Mouse (Mus musculus): ENCODE measurements around the gene Olfr108.

Olfr108 gene

DNA sequence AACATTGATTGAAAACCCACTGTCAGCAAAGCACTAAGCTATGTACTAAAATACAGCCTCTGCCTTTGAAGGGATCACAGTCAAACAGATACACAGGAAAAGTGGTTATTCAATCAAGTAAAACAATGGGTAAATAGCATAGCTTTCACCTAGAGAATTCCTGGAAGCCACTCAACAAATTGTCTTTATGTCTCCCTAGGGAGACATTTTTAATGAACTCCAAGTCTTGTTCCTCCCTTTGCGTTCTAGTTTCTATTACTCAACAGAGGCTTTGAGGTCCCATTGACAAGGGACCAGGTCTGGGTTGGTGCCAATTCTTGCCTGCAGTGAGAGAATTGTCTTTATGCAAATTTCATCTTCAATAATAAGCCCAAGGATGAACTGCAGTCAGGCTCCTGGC is at the start of gene Olfr108:
Olfr108 (plus strand) TSS at position 301 of the 400 bp plus-strand sequence.
- no peak for DNase-seq (ENCODE audit: extremely low spot score, low read depth, low spot score)

DNA sequence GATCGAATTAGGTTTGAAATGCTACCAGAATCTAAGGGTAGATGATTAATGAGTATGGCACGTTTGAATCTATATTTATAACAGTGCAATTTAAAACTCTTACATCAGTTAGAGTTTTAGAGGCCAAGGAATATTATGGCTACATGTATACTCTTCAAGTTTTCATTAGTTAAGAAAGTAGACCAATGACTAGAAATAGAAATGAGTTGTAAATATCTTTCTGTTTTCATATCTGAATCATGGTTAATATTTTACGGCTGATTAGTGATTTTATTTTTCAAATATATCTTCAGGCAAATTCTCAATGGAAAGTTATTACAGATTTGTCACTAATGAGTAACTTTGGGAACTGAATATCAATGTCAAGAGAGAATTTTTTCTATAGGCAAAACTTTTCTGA is 46.4 kb upstream of the Olfr108 start, which contains the start of gene Olfr107:
Olfr107 (plus strand) TSS at position 301 of the 400 bp plus-strand sequence.
- DNase-seq (ENCODE audit: extremely low spot score, low read depth, low spot score), result no peak

DNA sequence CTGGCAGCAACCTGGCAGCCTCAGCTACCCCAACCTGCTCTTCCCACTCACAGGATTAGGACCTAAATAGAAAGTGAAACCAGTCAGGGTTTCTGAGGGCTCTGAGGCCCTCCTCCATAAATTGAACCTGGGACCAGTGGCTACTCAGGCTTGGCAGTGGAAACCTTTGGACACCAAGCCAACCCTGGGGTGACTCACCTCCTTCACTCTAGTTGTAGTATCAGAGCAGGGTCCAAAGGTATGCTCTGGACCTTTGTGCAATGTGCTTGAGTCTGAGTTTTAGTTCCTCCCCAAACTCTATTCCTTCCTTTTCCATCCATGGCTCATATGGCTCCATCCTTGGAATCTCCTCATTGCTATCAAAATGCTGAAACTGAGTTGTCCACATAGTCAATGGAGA is 31.9 kb upstream of the Olfr108 start:
- no peak for DNase-seq (ENCODE audit: extremely low spot score, low read depth, low spot score)

DNA sequence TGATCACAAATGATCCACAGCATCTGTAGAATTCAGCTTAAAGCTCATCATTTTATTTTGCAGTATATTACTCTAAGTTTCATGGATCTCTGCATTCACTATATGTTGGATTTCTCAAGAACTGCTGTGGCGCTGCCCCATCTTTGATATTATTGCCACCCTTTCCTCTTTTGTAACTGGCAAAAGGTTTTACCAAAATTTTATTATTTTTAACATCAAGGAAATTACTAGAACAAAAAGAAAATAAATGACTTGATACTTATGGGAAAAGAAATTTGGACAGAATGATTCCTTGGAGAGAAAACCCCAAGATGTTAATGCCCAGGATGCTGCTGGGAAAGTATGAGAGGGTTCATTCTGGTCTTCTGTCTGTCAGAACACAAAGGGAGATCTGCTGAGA is 13.3 kb downstream of the Olfr108 start, which contains the start of gene Olfr109:
Olfr109 (plus strand) TSS at position 301 of the 400 bp plus-strand sequence.
- DNase-seq (ENCODE audit: extremely low spot score, low read depth, low spot score), result no peak

DNA sequence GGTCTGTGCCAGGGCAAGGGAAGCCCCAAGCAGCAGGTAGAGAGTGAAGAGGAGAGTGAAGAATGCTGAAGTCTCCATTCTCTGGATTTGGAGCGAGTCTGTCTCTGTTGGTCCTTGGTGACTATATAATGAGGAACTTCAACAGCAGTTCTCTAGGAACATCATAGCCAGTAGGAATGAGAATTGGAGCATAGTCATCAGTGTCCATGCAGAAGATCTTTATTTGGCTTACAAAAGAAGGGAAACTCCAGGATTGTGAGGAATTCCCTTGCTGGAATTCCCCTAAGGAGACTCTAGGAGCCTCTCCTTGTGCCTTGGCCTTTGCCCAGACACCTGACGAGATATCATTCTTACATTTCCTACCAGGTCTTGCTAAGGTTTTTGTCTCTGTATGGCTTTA is 38.2 kb downstream of the Olfr108 start, which contains the start of gene H2-M2:
H2-M2 (minus strand) TSS at position 101 of the 400 bp plus-strand sequence.
- no peak for DNase-seq (ENCODE audit: extremely low spot score, low read depth, low spot score)

DNA sequence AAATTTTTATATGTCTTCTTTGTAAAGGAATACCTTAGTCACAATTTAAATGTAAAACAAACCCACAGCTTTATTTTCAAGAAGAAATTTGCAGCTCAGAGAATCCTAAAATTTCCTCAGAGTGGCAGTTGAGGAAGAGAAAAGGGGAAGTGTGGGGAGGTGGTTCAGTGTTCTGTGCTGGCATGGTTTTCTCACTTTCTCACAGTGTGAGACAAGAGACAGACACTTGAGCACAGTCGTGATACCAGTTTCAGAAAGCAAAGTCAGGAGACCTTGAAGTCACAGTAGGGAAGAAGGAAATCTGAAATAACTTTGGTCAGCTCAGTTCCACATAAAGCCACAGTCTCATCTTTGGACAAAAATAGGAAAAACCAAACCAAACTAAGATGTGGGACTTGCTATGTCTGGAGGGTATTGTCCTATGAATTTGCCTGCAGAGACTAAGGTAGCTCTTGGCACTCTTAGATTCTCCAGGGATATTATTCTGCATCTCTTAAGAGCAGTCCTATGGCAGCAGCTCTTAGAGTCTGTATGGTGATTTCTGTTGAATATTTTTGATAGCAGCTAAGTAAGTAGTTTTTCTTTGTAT is 46.7 kb downstream of the Olfr108 start, which contains the start of gene Olfr110:
Olfr110 (plus strand) TSS at position 539 of the 589 bp plus-strand sequence.
- no peak for DNase-seq (ENCODE audit: extremely low spot score, low read depth, low spot score)
